Mouse (Mus musculus): Measurements from ENCODE around the gene Rgs6. TPM values are rescaled to one million over a fixed set of nuclear protein-coding genes. Genes with fewer than 3 reads are reported as not detected.

Gene Rgs6
- polyA plus RNA-seq, 1 experiment: 3.8 TPM

GRCm38 (mm10) chr12:83110711-83111110 lies 522.6 kb downstream of the Rgs6 start:
- no peak for TF ChIP-seq POLR2A (IDR thresholded peaks at IDR 0.05; ENCODE audit: borderline replicate concordance, extremely low read depth, low read depth, low read length)
- TF ChIP-seq CTCF (IDR thresholded peaks at IDR 0.05; ENCODE audit: insufficient read depth, low read length): no peak
- Histone ChIP-seq H3K4me1 (ENCODE audit: control insufficient read depth, insufficient read depth, low read length) (no peaks in the 10 kb centered on the region; the same call in 1 of the 2 replicates), H3K4me3 (replicated peaks; ENCODE audit: extremely low read depth, low read depth, low read length) (no peak overlapping the region)
- no peak for DNase-seq
- 50% methylated on average over 3 of the region's 3 CpGs for WGBS

GRCm38 (mm10) chr12:83112283-83112682 lies 524.2 kb downstream of the Rgs6 start:
- TF ChIP-seq CTCF (IDR thresholded peaks at IDR 0.05; ENCODE audit: insufficient read depth, low read length) (no peak), POLR2A (IDR thresholded peaks at IDR 0.05; ENCODE audit: borderline replicate concordance, extremely low read depth, low read depth, low read length) (no peak)
- no peak for DNase-seq
- 89% methylated on average over 5 of the region's 5 CpGs for WGBS
- no peaks in the 10 kb centered on the region for H3K4me1 ChIP-seq (ENCODE audit: control insufficient read depth, insufficient read depth, low read length)
- no peak overlapping the region for H3K4me3 ChIP-seq (replicated peaks; ENCODE audit: extremely low read depth, low read depth, low read length)

DNA sequence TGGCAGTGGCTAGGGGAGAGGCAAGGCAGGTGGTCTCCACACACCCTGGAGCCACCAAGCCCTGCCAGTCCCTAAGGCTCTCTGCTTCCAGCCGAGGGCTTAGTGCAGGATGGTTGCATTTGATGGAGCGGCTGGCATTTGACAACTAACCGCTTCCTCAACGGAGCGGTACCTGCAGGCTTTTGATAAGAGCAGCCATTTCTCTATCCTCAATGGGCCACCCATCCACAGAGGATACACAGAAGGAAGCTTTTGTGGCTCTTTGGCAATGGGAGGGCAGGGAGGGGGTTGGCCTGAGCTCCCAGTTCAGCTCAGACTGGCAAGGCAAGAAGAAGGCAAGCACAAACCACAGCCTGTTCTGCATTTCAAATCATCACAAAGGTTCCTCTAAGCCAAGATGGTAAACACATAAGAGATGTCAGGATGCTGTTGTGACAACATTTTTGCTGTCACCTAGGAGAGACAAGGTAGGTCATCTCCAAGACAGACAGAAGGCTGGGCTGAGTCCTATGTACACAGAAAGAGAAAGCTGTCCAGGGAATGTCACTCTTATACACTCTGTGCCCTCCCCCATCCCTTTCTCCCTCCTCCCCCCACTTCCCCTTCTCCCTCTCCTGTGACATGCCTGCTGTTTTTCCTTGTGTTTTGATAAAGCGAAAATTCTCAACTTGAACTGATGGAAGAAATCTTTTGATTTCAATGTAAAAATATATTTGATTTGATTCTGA lies 525.0 kb downstream of the Rgs6 start:
- TF ChIP-seq CTCF (IDR thresholded peaks at IDR 0.05; ENCODE audit: insufficient read depth, low read length) (no peak), POLR2A (IDR thresholded peaks at IDR 0.05; ENCODE audit: borderline replicate concordance, extremely low read depth, low read depth, low read length) (no peak)
- no peak overlapping the region for H3K4me3 ChIP-seq (replicated peaks; ENCODE audit: extremely low read depth, low read depth, low read length)
- H3K4me1 ChIP-seq (ENCODE audit: control insufficient read depth, insufficient read depth, low read length): no peaks in the 10 kb centered on the region
- DNase-seq: no peak
- 64% methylated on average over 6 of the region's 6 CpGs for WGBS

- DNase-seq: no peak
- 50% methylated on average over 3 of the region's 3 CpGs for WGBS
- Histone ChIP-seq H3K4me3 (replicated peaks; ENCODE audit: extremely low read depth, low read depth, low read length) (no peak overlapping the region), H3K4me1 (ENCODE audit: control insufficient read depth, insufficient read depth, low read length) (no peaks in the 10 kb centered on the region)
- TF ChIP-seq POLR2A (IDR thresholded peaks at IDR 0.05; ENCODE audit: borderline replicate concordance, extremely low read depth, low read depth, low read length): no peak
- no peak for TF ChIP-seq CTCF (IDR thresholded peaks at IDR 0.05; ENCODE audit: insufficient read depth, low read length)
Observed at GRCm38 (mm10) chr12:83113971-83114370, 525.9 kb downstream of the Rgs6 start.

GRCm38 (mm10) chr12:83114396-83115053 lies 526.4 kb downstream of the Rgs6 start:
- TF ChIP-seq CTCF (IDR thresholded peaks at IDR 0.05; ENCODE audit: insufficient read depth, low read length) (peak; percentile 91), POLR2A (IDR thresholded peaks at IDR 0.05; ENCODE audit: borderline replicate concordance, extremely low read depth, low read depth, low read length) (no peak)
- peak; percentile 56 for DNase-seq
- WGBS: 33% methylated on average over 5 of the region's 5 CpGs
- Histone ChIP-seq H3K4me1 (ENCODE audit: control insufficient read depth, insufficient read depth, low read length) (no peaks in the 10 kb centered on the region), H3K4me3 (replicated peaks; ENCODE audit: extremely low read depth, low read depth, low read length) (no peak overlapping the region)

DNA sequence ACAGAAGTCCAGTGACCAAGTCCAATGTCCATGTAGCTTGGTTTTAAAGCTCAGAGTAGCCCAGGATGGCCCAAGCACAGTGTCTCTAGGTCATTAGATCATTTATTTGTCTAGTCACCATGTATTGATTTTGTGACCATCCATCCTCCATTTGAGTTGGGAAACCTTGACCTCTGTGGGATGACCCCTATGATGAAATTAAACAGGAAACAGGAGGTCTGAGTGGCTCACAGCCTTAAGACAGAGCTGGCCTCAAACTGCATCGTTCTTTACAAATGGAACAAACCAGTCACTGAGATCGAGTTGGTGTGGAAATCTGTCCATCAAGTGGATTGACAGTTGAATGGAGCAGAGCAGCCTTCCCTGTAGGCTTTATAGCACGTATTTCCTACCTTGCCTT lies 536.0 kb downstream of the Rgs6 start:
- no peak for DNase-seq
- H3K4me1 ChIP-seq (ENCODE audit: control insufficient read depth, insufficient read depth, low read length): no peaks in the 10 kb centered on the region
- TF ChIP-seq POLR2A (IDR thresholded peaks at IDR 0.05; ENCODE audit: borderline replicate concordance, extremely low read depth, low read depth, low read length): no peak
- no peak for TF ChIP-seq CTCF (IDR thresholded peaks at IDR 0.05; ENCODE audit: insufficient read depth, low read length)
- 34% methylated on average over 3 of the region's 3 CpGs for WGBS
- no peak overlapping the region for H3K4me3 ChIP-seq (replicated peaks; ENCODE audit: extremely low read depth, low read depth, low read length)

GRCm38 (mm10) chr12:83125284-83125683 lies 537.2 kb downstream of the Rgs6 start:
- TF ChIP-seq POLR2A (IDR thresholded peaks at IDR 0.05; ENCODE audit: borderline replicate concordance, extremely low read depth, low read depth, low read length) (no peak), CTCF (IDR thresholded peaks at IDR 0.05; ENCODE audit: insufficient read depth, low read length) (no peak)
- no peak overlapping the region for H3K4me3 ChIP-seq (replicated peaks; ENCODE audit: extremely low read depth, low read depth, low read length)
- 81% methylated on average over 4 of the region's 4 CpGs for WGBS

DNA sequence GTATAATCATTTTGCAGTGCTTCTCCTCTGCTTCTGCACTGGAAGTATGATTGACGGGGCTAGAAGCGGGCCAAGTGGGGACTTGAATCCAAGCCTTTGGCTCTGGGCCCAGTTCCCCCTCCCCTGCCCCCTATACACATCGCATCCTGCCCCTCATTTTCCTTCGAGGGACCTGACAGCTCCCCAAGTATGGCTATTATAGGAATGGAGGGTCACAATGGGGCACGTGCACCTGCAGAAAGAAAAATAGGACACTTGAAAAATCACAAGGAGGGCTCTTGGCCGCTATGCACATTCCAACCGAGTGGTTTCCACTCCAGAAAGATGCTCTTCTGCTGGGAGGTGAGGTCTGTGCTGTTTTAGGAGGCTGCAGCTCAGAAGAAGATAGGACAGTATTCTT lies 538.8 kb downstream of the Rgs6 start:
- TF ChIP-seq POLR2A (IDR thresholded peaks at IDR 0.05; ENCODE audit: borderline replicate concordance, extremely low read depth, low read depth, low read length) (no peak), CTCF (IDR thresholded peaks at IDR 0.05; ENCODE audit: insufficient read depth, low read length) (no peak)
- no peaks in the 10 kb centered on the region for H3K4me1 ChIP-seq (ENCODE audit: control insufficient read depth, insufficient read depth, low read length)
- H3K4me3 ChIP-seq (replicated peaks; ENCODE audit: extremely low read depth, low read depth, low read length): no peak overlapping the region
- WGBS: 68% methylated on average over 7 of the region's 7 CpGs
- no peak for DNase-seq

More at GRCm38 (mm10) chr12:83125284-83125683, 537.2 kb downstream of the Rgs6 start:
- DNase-seq: no peak
- H3K4me1 ChIP-seq (ENCODE audit: control insufficient read depth, insufficient read depth, low read length): no peaks in the 10 kb centered on the region

DNA sequence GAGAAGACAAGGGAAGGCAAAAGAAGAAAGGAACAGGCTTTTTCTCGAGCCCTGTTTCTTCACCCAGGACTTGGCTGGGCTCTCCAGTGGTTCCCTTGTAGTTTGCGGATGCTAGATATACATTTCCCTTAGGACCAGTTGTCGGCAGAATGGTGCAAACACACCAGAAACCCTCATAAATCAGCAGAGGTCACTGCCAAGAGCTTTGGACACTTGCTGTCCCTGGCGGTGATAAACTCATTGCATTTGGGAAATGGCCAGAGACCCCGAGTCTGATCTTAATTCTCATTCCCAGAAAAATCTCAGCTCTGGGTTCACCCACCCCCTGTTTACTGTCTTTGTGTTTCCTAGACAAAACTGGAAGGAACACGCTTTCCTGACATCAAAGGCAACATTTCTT lies 539.9 kb downstream of the Rgs6 start:
- 47% methylated on average over 6 of the region's 6 CpGs for WGBS
- DNase-seq: no peak
- no peak overlapping the region for H3K4me3 ChIP-seq (replicated peaks; ENCODE audit: extremely low read depth, low read depth, low read length)
- no peaks in the 10 kb centered on the region for H3K4me1 ChIP-seq (ENCODE audit: control insufficient read depth, insufficient read depth, low read length)
- TF ChIP-seq POLR2A (IDR thresholded peaks at IDR 0.05; ENCODE audit: borderline replicate concordance, extremely low read depth, low read depth, low read length) (no peak), CTCF (IDR thresholded peaks at IDR 0.05; ENCODE audit: insufficient read depth, low read length) (no peak)

GRCm38 (mm10) chr12:83128606-83129005 lies 540.5 kb downstream of the Rgs6 start:
- DNase-seq: no peak
- TF ChIP-seq POLR2A (IDR thresholded peaks at IDR 0.05; ENCODE audit: borderline replicate concordance, extremely low read depth, low read depth, low read length) (no peak), CTCF (IDR thresholded peaks at IDR 0.05; ENCODE audit: insufficient read depth, low read length) (no peak)
- WGBS: 76% methylated on average over 3 of the region's 3 CpGs
- H3K4me1 ChIP-seq (ENCODE audit: control insufficient read depth, insufficient read depth, low read length): 0 out of 2 replicates have a peak, but pooled peaks cover 2% of the 10 kb centered on the region
- H3K4me3 ChIP-seq (replicated peaks; ENCODE audit: extremely low read depth, low read depth, low read length): no peak overlapping the region
